9 mouse cellular contexts compared by ENCODE assay signal in the genomic region with DNA sequence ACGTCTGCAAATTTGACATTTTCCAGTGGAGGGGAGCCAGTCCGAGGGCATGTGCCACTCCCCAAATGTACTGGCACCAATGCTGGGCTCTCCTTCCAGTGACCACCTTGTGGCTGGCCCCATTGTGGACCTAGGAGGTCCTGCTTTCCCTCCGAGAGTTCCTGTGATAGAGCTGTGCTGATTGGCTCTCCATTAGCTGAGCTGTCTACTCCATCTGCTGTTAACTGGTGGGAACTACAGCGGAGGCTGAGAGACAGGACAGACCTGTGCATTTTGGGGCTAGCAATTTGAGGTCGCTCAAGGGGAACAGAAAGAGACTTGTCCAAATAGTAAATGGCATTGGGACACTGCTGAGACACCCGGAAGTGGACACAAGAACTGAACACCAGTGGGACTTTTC. TPM values are rescaled to one million over a fixed set of nuclear protein-coding genes. Genes with fewer than 3 reads are reported as not detected.
DNase-seq lines count a peak whose midpoint lies in the region; ATAC-seq and TF ChIP-seq lines count a peak whose summit lies in the region.
"Had no signal": no experiment of that assay in that cellular context is flagged by ENCODE, and none has a peak within 500 bp of the region (broad histone marks: within the 10 kb centered on the region; RNA-seq: fewer than 3 reads in every experiment).

No protein-coding gene starts in this region.

- no peak overlapping the region for H3K4me3 ChIP-seq in forebrain, embryonic 10.5 days
- H3K4me3 ChIP-seq in forebrain, embryonic 13.5 days: no peak overlapping the region
- H3K4me3 ChIP-seq in cerebellum, adult 2 months (replicated peaks; ENCODE audit: insufficient read depth, low read depth, low read length): no peak overlapping the region
- no peak overlapping the region for H3K4me3 ChIP-seq in left cerebral cortex, adult 2 months

- no peak overlapping the region for H3K27ac ChIP-seq in forebrain, embryonic 10.5 days
- H3K27ac ChIP-seq in forebrain, embryonic 13.5 days: no peak overlapping the region
- H3K27ac ChIP-seq in cerebellum, adult 2 months (ENCODE audit: insufficient read depth, low read length): no peak overlapping the region
- no peak overlapping the region for H3K27ac ChIP-seq in left cerebral cortex, adult 2 months

- no peaks in the 10 kb centered on the region for H3K27me3 ChIP-seq in forebrain, embryonic 10.5 days (ENCODE audit: poor library complexity, severe bottlenecking)
- H3K27me3 ChIP-seq in forebrain, embryonic 13.5 days: no peaks in the 10 kb centered on the region
- no peaks in the 10 kb centered on the region; the same call in 1 of the 2 replicates for H3K27me3 ChIP-seq in cerebellum, adult 2 months (ENCODE audit: control insufficient read depth, insufficient read depth, low read length)

- no peaks in the 10 kb centered on the region for H3K9me3 ChIP-seq in forebrain, embryonic 10.5 days
- no peaks in the 10 kb centered on the region for H3K9me3 ChIP-seq in forebrain, embryonic 13.5 days (replicated peaks)

- intact Hi-C loops in left cerebral cortex, adult 2 months (cut with DNase I): loop anchor here (1.0 to 10.0 kb wide), 5 partner anchors 87 to 542 kb away; no protein-coding TSS in a partner anchor

- DNase-seq in forebrain, embryonic 10.5 days (ENCODE audit: extremely low spot score, low spot score): peak; percentile 39
- peak; percentile 44 to 55 for DNase-seq in cerebellum, adult 2 months
- peak; percentile 49 for DNase-seq in forelimb bud, embryonic 11.5 days (ENCODE audit: low read depth, low spot score)
- DNase-seq in hindlimb bud, embryonic 11.5 days (ENCODE audit: extremely low spot score, low read depth, low spot score): peak; percentile 18
- peak; percentile 57 to 67 for DNase-seq in left cerebral cortex, adult 2 months (ENCODE audit: extremely low spot score in 1 of 2, low spot score in 2 of 2)
- peak; percentile 59 for DNase-seq in mesoderm, embryonic 11.5 days (ENCODE audit: low read depth, low spot score)
- peak; percentile 11 for DNase-seq in testis, postnatal 14 days (ENCODE audit: low spot score)

- H3K4me2 ChIP-seq in forebrain, embryonic 13.5 days: no peak overlapping the region

- no peak overlapping the region for H3K9ac ChIP-seq in forebrain, embryonic 13.5 days

- 41% methylated on average over 6 of the region's 6 CpGs for WGBS in forebrain, embryonic 10.5 days
- WGBS in forebrain, embryonic 13.5 days: 39% methylated on average over 6 of the region's 6 CpGs
- 19% methylated on average over 6 of the region's 6 CpGs for WGBS in cerebellum, adult 2 months

- H3K36me3 ChIP-seq in forebrain, embryonic 10.5 days (replicated peaks): no peaks in the 10 kb centered on the region
- no peaks in the 10 kb centered on the region for H3K36me3 ChIP-seq in forebrain, embryonic 13.5 days (ENCODE audit: poor library complexity, severe bottlenecking)

- no peak for ATAC-seq in forebrain, embryonic 13.5 days

- no peaks in the 10 kb centered on the region for H3K4me1 ChIP-seq in forebrain, embryonic 10.5 days
- no peaks in the 10 kb centered on the region for H3K4me1 ChIP-seq in forebrain, embryonic 13.5 days
- H3K4me1 ChIP-seq in cerebellum, adult 2 months (ENCODE audit: control insufficient read depth, insufficient read depth, low read length): peaks cover 3% of the 10 kb centered on the region; the same call in 1 of the 2 replicates

- peak; percentile 86 for TF ChIP-seq CTCF in cerebellum, adult 2 months (IDR thresholded peaks at IDR 0.05; ENCODE audit: borderline replicate concordance, insufficient read depth, low read depth, low read length)
- TF ChIP-seq CTCF in left cerebral cortex, adult 2 months (IDR thresholded peaks at IDR 0.05): peak; percentile 90

- TF ChIP-seq POLR2A in cerebellum, adult 2 months (IDR thresholded peaks at IDR 0.05; ENCODE audit: borderline replicate concordance, insufficient read depth, low read length): no peak

RNA-seq across cellular contexts. Expression of gene D7Ertd443e, which starts 36.6 kb away (rescaled TPM):
- polyA plus RNA-seq in forebrain, embryonic 10.5 days (2016; fragmentation: Nextera tagmentation; extraction: Ambion mirVana): not detected in 2 replicates
- 0.05 TPM in 1 of 2 replicates, not detected in the other for polyA plus RNA-seq in forebrain, embryonic 13.5 days (2015; fragmentation: Nextera tagmentation; extraction: Ambion mirVana)
- polyA plus RNA-seq in cerebellum, adult 2 months (2012; rRNA removed): 5.2 and 7.4 TPM in 2 replicates
- total RNA-seq in left cerebral cortex, adult 2 months (2021): 1 to 10 TPM; 2.2 to 2.4 TPM
- polyA plus RNA-seq: large intestine, adult 2 months had no signal

Comparison
In these comparisons a context has a peak if more than half of its experiments do, and no peak if none do; other contexts are left out.
1. DNase-seq: peak in every context shown above with its lines; median percentile 62 in left cerebral cortex, adult 2 months; 59 in mesoderm, embryonic 11.5 days; 50 in cerebellum, adult 2 months; 49 in forelimb bud, embryonic 11.5 days; 39 in forebrain, embryonic 10.5 days; 18 in hindlimb bud, embryonic 11.5 days; 11 in testis, postnatal 14 days.